Mouse (Mus musculus) ES-Bruce4 (cell line): ENCODE results near the gene Rassf8. TPM values are rescaled to one million over a fixed set of nuclear protein-coding genes. Genes with fewer than 3 reads are reported as not detected.

Source experiments
- H3K27ac ChIP-seq: 2 replicates; pipeline ENCODE4 v1.5.1; 2012; ENCODE audit warnings: low read length, inconsistent platforms; ENCODE audit not compliant: insufficient read depth
- H3K27me3 ChIP-seq: 2 replicates; pipeline ENCODE4 v1.6.1; 2012; ENCODE audit warnings: mild to moderate bottlenecking, low read length, inconsistent platforms; ENCODE audit not compliant: control insufficient read depth, poor library complexity, insufficient read depth, severe bottlenecking
- H3K36me3 ChIP-seq: 2 replicates; pipeline ENCODE4 v1.6.1; 2012; ENCODE audit warnings: inconsistent platforms, mild to moderate bottlenecking, low read length, moderate library complexity; ENCODE audit not compliant: control insufficient read depth, poor library complexity, insufficient read depth, severe bottlenecking
- H3K4me1 ChIP-seq: one replicate; pipeline ENCODE4 v1.8.1; 2011; ENCODE audit warnings: low read length; ENCODE audit not compliant: control insufficient read depth, insufficient read depth
- H3K4me3 ChIP-seq: 2 replicates; pipeline ENCODE4 v1.5.1; 2011; ENCODE audit warnings: low read depth, mild to moderate bottlenecking, low read length
- H3K9ac ChIP-seq: 2 replicates; pipeline ENCODE4 v1.6.1; 2012; ENCODE audit warnings: low read depth, mild to moderate bottlenecking, inconsistent platforms; ENCODE audit not compliant: poor library complexity, severe bottlenecking
- H3K9me3 ChIP-seq: replicated peaks from 2 replicates; pipeline ENCODE4 v1.6.1; 2012; ENCODE audit warnings: mild to moderate bottlenecking, low read length, inconsistent platforms; ENCODE audit not compliant: control insufficient read depth, poor library complexity, insufficient read depth, severe bottlenecking
- CTCF ChIP-seq: IDR thresholded peaks from one replicate; pipeline ENCODE4 v1.8.1; 2011; ENCODE audit warnings: low read depth, low read length
- EP300 ChIP-seq: IDR thresholded peaks from 2 replicates; pipeline ENCODE4 v1.6.1; 2011; ENCODE audit warnings: low read depth, low read length; ENCODE audit not compliant: insufficient read depth
- POLR2A ChIP-seq: IDR thresholded peaks from one replicate; pipeline ENCODE4 v1.8.1; 2011; ENCODE audit warnings: low read length; ENCODE audit not compliant: insufficient read depth
- polyA plus RNA-seq: library from polyadenylated mRNA; stranded (reverse); fragments of >200 nt; gene quantifications from 2 replicates; pipeline ENCODE4 v1.2.4, GENCODE M21; 2011; ENCODE audit warnings: low read depth; ENCODE audit not compliant: missing spikeins, insufficient read depth, insufficient read length

The Rassf8 gene
- polyA plus RNA-seq, 1 experiment, result 13.8 TPM

DNA sequence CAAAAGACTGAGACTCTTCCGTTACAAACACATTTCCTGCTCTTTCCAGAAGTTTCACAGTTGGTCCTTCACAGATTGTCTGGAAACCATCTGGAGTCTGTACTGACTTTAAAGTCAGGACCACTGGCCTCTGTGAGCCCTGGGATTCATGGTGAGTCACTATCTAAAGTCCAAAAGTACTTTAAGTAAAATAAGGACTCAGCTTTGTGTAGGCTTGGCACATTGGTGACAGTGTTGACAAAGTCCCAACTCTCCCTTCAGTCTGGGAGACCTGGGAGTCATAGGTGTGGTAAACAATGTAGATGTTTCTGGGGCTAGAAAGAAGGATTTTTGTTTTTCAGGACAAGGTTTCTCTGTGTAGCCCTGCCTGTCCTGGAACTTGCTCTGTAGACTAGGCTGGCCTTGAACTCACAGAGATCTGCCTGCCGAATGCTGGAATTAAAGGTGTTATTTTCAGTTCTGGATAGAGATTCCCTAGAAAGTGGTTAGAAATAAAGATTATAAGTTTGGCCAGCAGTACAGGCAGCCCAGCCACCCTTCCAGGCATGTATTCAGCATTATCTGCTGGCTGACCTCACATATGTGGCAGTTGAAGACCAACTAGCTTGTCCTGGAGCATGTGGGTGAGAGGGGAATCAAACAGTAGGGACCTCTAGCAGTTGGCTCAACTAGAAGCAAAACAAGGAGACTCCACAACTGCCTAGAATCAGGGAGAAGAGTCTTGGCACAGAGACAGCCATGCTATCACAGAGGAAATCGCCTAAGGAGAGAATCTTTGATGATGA lies 14.8 kb downstream of the Rassf8 start:
- no peak overlapping the region for H3K27ac ChIP-seq
- no peak overlapping the region for H3K4me3 ChIP-seq
- peaks cover 2% of the 10 kb centered on the region for H3K4me1 ChIP-seq
- no peak overlapping the region for H3K9ac ChIP-seq
- TF ChIP-seq CTCF (no peak), EP300 (no peak), POLR2A (no peak)
- no peaks in the 10 kb centered on the region for H3K9me3 ChIP-seq
- H3K27me3 ChIP-seq, result no peaks in the 10 kb centered on the region
- no peaks in the 10 kb centered on the region for H3K36me3 ChIP-seq

DNA sequence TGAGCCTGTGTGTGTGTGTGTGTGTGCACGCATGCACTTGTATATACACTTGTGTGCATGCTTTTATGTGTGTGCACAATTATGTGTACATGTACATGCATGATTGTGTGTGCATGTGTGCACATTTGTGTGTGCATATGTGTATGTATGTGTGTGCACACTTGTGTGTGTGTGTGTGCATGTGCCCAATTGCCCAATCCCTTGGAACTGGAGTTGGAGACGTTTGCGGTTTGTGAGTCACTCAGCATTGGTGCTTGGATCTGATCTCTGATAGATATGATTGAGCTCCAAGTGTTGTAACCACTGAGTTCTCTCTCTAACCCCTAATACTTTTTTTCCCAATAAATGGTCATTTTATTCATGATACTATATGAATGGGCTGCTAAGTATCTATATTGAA lies 15.5 kb downstream of the Rassf8 start:
- Histone ChIP-seq H3K4me1 (peaks cover 2% of the 10 kb centered on the region), H3K36me3 (no peaks in the 10 kb centered on the region), H3K27me3 (no peaks in the 10 kb centered on the region), H3K4me3 (no peak overlapping the region), H3K27ac (no peak overlapping the region), H3K9me3 (no peaks in the 10 kb centered on the region), H3K9ac (no peak overlapping the region)
- TF ChIP-seq POLR2A (no peak), CTCF (no peak), EP300 (no peak)

DNA sequence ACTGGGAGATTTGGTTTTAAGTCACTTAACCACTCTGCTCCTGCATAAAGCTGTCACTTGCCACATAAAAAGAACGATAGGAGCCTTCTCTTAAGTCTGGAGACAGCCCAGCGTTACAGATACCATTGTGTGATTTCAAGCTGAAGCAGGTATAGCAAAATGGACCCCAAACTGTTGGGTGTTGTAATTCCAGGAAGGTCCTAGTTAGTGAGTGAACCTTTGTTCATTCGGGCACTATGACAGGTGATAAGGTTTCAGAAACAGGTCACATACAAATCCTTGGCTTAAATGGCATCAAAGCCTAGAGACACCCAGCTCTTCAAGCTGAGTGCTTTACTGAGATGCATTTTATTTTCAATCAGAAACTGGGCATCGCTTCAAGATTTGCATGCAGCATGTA lies 16.5 kb downstream of the Rassf8 start:
- Histone ChIP-seq H3K27me3 (no peaks in the 10 kb centered on the region), H3K9ac (no peak overlapping the region), H3K9me3 (no peaks in the 10 kb centered on the region), H3K36me3 (no peaks in the 10 kb centered on the region), H3K4me3 (no peak overlapping the region), H3K4me1 (peaks cover 2% of the 10 kb centered on the region), H3K27ac (no peak overlapping the region)
- TF ChIP-seq POLR2A, result no peak
- TF ChIP-seq CTCF, result no peak
- TF ChIP-seq EP300, result no peak

DNA sequence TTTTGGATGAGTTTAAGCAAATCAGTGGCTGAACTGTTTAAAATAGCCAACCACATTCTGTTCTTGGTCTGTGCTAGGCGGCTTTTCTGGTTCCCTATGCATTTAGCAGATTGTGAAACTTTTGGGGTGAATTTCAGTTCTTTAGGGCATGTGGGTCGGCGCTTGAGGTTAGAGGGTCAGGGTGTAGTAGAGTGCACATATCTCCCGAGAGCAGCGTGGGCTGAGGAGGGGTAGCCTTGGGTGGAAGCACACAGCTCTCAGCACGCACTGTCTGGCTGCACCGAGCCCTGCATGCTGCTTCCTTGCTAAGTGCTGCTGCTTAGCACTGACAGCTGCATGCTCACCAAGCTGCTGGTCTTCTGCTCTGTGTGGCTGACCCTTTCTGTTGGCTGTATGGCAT lies 18.5 kb downstream of the Rassf8 start:
- Histone ChIP-seq H3K9ac (no peak overlapping the region), H3K4me1 (peaks cover 2% of the 10 kb centered on the region)

DNA sequence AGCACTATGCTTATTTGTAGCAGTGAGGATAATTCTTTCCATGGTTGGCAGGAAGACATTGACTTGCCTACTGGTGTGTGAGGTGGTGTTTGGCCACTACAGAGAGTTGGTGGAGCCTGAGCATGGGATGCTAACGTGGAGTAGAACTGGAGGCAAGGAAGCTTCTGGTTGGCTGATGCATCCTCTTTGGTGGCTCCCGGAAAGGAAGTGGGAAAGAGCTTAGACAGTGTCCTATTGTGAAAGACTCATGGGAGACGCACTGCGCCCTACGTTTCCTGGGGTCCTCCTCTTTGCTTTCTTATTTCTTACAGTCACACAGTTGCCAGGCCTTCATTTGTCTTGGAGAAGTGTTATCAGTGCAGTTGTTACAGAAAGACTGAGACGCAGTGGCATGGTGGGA lies 20.4 kb downstream of the Rassf8 start:
- Histone ChIP-seq H3K27ac (no peak overlapping the region), H3K4me3 (no peak overlapping the region), H3K36me3 (no peaks in the 10 kb centered on the region), H3K9me3 (no peaks in the 10 kb centered on the region), H3K27me3 (no peaks in the 10 kb centered on the region), H3K9ac (no peak overlapping the region), H3K4me1 (no peaks in the 10 kb centered on the region)
- no peak for TF ChIP-seq CTCF
- TF ChIP-seq EP300, result no peak
- TF ChIP-seq POLR2A, result no peak

More for the DNA sequence above, 18.5 kb downstream of the Rassf8 start:
- Histone ChIP-seq H3K9me3 (no peaks in the 10 kb centered on the region), H3K4me3 (no peak overlapping the region), H3K36me3 (no peaks in the 10 kb centered on the region), H3K27ac (no peak overlapping the region), H3K27me3 (no peaks in the 10 kb centered on the region)
- TF ChIP-seq CTCF, result no peak
- no peak for TF ChIP-seq POLR2A
- TF ChIP-seq EP300, result no peak

DNA sequence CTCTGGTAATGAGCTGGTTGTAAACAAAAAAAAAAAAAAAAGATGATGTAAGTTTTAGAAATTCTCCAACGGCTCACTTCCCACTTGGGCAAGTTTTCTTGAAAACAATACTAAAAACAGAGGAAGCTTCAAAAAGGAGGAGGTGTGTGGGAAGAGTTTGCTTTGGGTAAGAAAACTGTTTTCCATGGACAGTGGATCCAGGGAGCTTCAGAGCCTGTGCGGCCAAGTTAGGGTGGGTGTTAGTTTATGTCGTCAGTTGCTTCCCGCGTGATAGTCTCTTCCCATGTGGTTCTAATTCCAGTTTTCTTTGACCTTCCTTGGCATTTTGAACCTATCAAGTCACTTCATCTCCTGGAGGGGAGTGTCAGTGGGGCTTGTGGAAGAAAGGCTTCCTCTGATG lies 21.1 kb downstream of the Rassf8 start:
- TF ChIP-seq EP300, result no peak
- TF ChIP-seq CTCF, result no peak
- TF ChIP-seq POLR2A, result no peak
- H3K4me1 ChIP-seq, result no peaks in the 10 kb centered on the region
- no peak overlapping the region for H3K9ac ChIP-seq
- no peak overlapping the region for H3K4me3 ChIP-seq
- no peaks in the 10 kb centered on the region for H3K27me3 ChIP-seq
- H3K36me3 ChIP-seq, result no peaks in the 10 kb centered on the region
- H3K27ac ChIP-seq, result no peak overlapping the region
- no peaks in the 10 kb centered on the region for H3K9me3 ChIP-seq
